Mouse (Mus musculus): Measurements from ENCODE around the gene Rftn1.

The Rftn1 gene

DNA sequence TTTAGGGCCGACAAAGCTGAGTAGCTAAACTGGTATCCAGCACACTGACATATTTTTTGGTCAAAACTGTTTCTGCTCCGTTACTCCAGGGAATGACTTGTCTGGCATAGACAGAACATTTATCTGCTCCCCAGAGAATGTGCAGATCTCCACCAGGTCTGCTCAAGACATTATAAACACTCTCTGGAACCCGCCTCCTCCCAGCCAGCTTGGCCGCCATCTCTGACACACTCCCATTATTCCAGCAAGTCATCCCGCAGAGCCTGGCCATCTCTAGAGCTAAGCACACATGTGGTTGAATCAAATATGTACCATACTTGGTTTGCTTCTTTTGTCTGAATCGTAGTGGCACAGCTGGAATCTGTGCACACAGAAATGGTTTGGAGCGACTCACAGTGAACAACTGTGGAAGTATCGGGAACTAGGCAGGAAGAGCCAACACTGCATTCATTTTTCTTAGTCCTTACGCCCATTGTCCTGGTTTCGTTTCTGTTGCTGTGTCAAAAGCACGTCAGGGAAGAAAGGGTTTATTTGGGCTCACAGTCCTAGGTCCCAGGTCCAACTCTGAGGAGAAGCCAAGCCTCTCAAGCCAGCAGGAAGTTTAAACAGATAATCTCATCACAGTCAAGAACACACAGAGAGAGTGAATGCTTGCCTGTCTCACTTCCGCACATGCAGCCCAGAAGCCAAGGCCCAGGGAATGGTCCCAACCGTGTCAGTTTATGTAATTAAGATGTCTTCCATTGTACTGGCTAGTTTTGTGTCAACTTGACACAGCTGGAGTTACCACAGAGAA, 126.4 kb downstream of the Rftn1 start:
- no peak for DNase-seq (ENCODE audit: low spot score)

DNA sequence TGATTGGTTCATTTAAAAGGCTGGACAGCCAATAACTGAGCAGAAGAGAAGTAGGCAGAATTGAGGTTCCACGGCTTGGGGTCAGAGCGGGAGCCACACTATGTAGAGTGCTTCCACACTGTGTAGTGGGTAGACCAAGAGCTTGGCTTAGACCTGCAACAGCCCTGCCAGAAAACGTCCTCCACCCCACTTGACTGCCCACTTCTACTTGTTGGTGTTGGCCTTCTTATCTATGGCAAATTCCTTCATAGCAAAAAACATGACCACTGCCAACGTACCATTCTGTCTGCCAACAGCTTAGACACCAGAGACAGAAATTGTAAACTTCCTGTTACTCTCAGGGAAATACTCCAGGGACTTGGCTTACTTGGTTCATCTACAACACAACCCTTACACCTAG, 127.8 kb downstream of the Rftn1 start:
- no peak for DNase-seq (ENCODE audit: low spot score)

DNA sequence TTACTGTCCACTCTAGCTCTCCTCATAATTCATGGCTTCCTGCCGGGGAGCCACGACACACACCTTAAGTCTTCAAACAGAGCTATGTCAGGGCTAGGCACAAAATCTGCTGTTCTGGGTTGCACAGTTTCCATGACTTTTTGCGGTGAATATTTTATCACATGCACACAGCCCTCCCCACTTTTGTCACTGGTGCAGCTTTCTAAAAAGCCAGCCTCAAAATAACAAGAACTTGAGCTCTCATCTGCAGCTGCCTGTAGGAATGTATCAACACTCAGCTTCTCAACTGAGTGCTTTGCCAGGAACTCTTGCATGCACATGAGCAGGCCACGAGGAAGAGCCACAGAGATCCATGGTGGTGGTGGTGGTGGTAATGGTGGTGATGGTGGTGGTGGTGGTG, 129.0 kb downstream of the Rftn1 start:
- no peak for DNase-seq (ENCODE audit: low spot score)

DNA sequence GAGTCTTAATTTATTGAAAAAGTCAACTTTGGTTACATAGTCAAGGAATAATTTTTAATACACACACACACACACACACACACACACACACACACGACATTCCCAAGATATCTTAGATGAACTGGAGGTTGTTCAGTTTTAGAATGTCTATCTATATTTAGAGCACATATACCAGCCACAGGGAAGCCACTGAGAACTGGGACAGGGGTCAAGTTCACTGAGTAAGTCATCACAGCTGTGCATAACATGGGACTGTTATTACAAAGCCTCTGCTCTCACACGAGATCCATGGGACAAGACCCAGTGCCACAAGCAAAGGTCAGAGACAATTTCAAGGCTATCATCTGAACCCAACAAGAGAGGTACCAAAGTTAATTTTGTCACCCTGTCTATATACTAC, 130.3 kb downstream of the Rftn1 start:
- DNase-seq (ENCODE audit: low spot score): no peak

DNA sequence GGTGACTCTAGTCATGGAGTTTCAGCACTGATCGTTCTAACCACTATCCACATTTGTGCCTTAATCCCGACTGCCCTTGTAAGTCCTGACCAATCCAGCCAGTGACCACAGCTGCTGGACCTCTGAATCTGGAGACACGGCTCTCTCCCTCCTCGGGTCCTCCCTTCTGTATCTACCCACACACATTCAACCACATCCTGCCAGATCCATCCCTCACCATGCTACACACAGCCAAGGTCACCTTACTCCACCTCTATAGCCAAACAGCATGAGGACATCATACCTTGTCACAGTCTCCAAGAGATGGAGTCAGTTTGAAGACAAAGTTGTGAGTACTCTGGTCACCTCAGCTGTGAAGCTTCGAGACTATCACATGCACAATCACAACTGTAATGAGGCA, 131.1 kb downstream of the Rftn1 start:
- DNase-seq (ENCODE audit: low spot score): no peak

DNA sequence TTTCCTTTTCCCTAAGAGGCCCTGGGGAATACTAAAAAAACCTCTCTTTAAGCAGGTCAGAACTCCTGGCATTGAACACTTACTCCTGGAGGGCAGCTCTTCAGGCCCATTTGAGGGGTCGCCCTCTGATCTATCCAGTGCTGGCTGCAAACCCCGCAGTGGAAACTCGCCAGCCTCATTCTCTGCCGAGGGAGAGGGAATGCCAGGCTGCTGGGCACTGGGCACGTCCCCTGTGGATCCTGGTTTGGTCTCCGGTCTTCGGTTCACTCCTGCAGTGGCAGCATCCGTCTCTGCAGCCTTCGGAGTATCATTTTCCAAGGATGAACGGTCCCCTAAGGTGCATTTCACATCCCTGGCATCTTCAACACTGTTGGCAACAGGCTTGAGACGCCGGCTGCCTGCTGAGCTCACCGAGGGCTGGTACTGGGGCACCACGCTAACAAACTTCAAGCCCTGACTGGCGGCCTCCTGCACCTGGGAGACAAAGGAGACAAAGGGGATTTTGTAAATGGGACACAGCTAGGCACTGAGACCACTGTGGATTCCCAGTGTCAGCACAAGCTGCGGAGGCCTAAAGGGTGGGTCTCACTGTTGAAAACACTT, 135.2 kb downstream of the Rftn1 start:
- DNase-seq (ENCODE audit: low spot score): no peak

DNA sequence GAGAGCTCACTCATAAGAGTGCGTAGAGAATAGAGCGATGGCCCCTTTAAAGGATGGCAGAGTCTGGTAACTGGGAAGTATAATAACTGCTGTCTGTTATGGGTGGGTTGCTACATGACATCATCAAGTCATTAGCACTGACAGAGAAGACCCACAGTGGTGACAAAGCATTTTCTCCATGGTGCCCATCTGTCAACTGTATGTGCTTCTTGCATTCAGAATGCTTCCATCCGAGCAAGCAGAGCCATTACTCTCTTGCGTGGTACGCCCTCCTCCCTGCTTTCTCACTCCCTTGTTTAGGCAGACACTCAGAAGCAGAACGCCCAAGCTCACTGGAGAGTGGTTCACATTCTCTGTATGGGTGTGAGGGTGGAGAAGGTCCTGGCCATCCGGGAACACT, 135.9 kb downstream of the Rftn1 start:
- no peak for DNase-seq (ENCODE audit: low spot score)

DNA sequence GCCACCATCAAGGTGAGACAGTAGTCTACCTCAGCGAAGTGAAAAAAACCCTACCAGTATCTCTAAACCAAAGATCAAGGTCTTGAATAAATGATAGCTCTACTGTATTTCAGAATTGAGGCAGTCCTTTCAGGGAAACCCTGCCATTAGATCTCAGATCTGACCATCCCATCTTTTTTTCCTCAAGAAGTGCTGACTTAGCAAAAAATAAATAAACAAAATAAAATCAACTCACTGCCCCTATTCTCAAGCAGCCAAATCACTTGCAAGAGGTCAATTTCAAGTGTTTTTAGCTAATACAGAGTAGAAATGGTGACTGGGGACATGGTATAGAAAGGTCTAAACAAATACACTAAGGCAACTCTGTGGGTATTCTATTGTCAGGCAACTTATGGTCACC, 136.5 kb downstream of the Rftn1 start:
- no peak for DNase-seq (ENCODE audit: low spot score)

DNA sequence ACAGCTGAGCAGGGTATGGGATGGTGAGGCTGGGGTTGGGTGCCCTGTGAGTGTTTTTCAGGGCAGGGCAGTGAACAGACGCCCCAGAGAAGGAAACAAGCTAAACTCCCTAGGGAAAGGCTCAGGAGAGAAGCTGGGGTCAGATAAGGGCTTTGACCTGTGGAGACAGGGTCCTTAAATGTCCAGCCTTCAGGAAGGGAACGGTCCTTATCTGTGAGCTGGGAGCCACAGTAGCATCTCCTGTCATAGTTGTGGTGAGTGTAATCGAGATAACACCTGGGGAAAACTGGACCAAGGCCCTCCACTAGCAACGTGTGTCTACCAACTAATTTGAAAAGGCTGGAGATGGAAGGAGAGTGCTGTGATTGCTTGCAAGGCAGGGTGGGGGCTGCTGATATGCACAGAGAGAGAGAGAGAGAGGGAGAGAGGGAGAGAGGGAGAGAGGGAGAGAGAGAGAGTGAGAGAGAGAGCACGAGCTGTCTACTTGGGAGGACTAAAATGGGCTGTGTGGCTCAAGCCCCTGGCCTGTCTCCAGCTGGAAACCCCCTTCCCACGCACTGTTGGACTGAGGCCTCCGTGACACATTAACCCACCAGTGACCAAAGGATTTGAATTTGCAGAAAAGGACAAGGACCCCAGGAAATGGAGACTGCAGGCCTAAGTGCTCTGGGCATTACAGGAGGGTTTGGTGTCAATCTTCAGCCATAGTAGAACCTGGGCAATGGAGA, 137.6 kb downstream of the Rftn1 start:
- DNase-seq (ENCODE audit: low spot score): no peak

DNA sequence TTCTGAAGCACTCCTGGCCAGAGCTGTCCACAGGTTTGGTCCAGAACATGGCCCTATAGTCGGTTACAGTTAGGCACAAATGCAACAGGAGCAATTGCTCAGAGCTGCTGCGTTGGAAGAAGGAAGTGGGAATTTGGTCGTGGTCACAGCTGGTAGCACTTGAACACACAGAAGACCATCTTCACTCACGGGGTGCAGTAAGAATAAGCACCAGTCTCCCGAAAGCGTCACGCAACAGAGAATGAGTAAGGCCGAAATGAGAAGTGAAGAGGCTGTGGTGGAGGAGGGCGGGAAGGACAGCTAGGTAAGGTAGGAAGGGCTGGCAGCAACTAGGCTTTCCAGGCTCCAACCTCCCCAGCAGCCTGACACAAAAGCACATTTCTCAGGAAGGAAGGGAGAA, 140.0 kb downstream of the Rftn1 start:
- no peak for DNase-seq (ENCODE audit: low spot score)

DNA sequence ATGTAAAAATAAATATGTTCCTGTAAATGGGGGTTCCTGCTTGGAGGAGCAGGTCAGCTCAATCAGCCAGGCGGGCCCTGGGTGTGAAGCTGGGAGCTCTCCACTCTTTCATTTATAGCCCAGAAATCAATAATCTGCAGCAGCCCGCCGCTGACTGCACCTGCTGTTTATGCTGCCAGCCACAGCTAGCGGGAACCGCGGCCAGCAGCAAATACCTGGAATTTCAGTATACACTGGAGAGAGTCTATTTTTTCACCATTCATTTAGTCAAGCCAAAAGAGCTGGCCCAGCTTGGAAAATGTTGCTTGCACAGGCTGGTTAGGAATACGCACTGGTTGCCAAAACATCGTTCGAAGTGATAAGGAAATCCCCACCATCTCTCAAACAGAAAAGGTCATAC, 142.3 kb downstream of the Rftn1 start:
- DNase-seq (ENCODE audit: low spot score): no peak

DNA sequence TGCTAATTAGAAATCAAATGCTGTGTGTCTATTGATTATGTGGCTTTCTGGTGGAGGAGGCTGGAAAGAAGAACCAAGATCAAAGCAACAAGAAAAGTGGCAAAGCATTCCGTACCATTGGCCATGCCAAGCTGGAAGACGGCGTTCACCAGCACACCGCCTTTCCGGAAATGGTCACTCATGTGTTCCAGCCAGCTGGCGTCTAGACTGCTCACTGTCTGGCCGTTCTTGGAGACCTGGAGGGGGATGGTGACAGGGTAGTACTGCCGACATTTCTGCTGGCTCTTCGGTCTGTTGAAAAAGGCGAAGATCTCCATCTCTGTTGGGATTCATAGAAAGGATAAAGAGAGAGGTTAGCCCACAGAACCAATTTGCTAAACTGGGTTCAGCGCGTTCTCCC, 143.3 kb downstream of the Rftn1 start:
- no peak for DNase-seq (ENCODE audit: low spot score)

DNA sequence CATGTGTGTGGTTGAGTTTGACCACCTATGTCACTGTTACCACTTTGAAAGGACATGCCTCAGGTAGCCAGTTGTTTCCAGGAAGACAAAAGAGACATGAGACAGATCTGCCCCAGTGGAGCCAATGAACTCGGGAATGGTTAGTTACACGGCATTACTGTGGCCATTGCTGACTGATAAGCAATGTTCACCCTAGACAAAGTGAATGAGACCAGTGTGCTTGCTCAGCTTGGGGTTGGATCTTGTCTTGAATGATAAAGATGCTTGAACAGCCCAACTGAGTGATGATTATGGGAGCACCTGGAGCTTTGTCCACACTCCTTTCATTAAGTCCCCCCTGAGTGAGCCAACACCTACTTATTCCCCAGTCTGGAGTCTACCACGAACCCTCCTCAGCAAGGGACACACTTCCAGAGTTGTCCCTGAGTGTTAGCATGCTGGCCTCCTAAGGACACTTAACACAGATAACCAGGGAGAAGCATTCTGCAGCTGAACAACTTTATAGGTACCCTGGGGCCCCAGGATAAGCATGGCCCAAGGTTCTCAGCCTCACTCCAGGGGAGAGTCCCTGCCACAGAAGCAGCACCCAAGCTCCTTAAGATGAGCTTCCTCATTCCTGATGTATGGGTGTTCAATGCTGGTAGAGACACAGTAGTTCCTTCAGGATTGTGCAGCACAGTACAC, 149.6 kb downstream of the Rftn1 start:
- DNase-seq (ENCODE audit: low spot score): no peak

DNA sequence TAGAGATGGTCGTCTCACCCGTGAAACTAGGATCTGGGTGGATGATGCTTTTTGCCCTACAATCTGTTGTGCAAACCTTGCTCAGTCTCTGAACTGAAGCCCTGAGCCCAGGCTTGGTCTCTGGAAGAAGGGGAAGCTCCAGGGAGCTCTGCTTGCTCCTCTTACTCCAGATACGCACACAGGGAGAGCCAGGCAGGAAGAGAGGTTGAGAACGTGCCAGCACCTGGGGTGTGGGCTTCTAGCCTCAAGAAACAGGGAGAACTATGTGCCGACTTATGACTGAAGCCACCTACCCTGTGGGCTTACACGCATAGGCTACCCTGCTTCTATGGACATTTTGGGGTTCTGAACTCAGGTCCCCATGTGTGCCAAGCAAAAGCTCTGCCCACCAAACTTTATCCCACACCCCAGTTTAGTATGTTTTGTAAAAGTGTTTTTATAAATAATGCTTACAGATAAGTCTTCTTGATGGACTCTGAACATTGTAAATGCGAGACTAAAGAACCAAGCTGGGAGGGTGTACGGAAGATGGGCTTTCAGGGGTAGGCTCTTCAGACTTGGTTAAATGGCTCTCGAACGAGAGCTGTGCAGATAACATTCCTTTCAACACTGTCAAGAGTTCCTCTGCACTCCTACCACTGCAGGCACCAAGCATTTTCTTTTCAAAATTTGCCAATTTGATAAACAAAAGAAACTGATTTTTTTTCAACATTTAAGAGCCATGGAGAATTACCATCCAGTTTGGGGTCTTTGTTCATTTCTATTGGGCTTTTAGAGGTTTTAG, 152.4 kb downstream of the Rftn1 start:
- DNase-seq (ENCODE audit: low spot score): no peak

DNA sequence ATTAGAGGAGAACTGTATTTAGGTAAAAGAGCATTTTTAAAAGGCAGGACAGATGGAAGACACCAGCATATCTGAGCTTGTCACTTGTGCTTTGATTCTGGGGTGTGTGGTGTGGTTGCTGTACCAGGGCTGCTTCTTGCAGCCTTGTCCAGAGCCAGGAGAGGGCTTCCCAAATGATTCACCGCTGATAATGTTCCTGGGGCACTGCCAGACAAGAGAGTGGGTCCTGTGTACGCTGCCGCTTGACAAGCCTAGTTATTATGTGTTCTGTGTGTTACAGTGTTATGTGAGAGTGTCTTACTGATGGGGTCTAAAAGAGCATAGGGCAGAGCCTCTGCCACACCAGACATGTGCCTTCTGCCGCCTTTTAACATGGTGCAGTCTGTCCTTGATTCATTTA, 153.1 kb downstream of the Rftn1 start:
- DNase-seq (ENCODE audit: low spot score): no peak

DNA sequence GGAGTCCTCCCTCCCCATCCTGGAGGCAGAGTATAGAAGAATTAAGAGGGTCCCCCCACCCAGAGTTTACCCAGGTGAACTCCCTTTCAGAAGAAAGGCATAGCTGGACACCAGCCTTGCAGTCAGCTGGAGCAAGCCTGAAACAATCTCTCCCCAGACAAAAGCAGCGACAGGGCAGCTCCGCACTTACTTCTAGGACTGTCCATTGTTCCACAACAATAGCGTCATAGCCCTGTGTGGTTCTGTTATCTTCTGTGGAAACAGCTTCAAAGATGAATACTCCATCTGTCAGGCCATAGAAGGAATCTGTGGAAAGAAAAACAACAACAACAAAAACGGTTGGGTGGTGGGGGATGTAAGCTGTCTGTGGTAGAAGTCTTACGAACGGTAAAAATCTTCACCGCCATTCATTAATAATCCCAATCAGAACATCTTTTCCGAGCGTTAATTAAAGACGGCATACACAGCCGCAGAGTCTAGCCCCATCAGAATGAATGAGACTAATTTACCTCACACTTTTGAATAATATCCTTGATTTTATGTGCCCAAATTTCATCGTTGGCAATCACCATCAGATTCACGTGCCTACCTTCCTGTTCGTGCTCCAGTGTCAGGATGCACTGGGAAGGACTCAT, 153.6 kb downstream of the Rftn1 start:
- DNase-seq (ENCODE audit: low spot score): no peak

DNA sequence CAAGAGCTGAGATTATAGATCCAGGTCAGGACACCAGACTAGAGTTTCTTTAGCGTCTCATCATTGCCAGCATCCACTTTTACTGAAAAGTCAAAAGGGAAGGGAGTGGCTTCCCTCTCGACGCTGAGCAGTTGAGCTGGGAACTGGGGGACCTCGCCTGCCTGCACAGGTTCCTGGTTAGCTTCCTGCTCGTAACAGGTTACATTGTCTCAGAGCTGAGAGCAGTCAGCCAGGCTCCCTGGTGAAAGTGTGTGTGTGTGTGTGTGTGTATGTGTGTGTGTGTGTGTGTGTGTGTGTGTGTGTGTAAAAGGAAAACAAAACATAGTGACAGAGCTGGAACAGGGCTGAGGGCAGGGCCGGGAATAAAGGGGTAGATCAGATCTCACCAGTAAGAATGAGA, 156.8 kb downstream of the Rftn1 start:
- DNase-seq (ENCODE audit: low spot score): no peak

DNA sequence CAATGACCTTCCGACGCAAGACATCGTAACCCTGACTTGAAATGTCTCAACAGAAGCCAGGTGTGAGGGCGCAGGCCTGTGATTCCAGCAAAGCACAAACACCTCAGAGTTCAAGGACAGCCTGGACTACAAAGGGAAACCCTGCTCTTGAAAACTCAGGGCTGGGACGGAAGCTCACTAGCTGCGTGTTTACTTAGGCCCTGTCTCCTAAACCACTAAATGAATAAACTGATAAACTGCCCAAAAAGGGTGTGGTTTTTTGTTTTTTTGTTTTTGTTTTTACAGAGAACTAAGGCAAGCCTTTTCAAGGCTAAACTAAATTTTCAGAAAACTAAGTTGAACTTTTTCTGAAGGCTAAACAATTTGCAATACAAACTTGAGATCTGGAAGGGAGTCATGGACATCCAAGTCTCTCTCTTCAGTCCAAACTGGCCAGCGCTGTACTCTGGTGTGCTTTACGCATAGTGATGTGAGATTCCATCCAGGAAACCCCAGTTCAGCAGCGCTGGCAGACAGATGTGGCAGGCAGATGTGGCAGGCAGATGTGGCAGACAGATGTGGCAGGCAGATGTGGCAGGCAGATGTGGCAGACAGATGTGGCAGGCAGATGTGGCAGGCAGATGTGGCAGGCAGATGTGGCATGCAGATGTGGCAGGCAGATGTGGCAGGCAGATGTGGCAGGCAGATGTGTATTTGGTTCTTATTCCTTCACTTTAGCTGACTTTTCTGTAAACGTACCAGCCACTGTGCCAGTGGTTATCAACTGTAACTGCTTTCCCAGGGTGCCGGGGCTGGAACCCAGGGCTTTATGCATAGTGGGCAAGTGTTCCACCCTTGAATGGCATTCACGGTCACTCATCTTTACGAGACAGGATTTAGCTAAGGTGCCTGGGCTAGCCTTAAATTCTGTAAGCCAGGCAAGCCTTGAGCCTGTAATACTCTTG, 158.7 kb downstream of the Rftn1 start:
- no peak for DNase-seq (ENCODE audit: low spot score)

DNA sequence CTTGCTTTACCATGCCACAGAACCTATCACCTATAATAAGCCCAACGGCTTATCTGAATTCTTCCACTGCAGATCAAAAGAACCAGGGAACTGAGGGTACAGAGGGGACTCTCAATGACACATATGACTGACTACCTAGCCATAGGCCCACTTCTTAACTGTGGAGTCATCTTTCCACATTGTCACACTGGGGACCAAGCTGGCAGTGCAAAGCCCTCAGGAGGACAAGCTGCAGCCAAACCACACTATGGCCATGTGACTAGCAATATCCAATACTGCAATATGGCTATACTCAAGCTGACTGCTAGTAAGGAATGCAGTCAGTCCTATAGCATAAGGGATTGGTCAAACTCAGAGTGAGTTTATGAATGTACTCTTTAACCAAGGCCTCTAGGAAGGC, 164.8 kb downstream of the Rftn1 start:
- DNase-seq (ENCODE audit: low spot score): no peak

DNA sequence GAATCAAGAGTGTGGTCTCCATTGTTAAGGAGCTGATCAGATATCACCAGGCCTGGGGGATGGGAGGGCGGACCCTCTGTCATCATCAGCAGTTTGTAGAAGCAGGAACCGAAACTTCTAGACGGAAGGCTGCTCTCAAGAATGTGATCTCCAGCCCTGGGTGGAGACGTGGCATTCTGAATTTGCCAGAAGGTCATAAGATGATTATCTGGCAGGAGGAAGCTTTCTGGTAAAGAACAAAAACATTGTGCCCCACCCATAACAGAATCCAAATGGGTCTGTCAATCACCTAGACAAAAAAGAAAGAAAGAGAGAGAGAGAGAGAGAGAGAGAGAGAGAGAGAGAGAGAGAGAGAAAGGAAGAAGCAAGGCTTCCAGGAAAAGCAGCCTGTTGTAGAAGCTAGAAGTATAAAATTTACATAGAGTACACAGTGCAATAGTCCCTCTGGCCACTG, 165.3 kb downstream of the Rftn1 start:
- DNase-seq (ENCODE audit: low spot score): no peak
